Mouse (Mus musculus) retina, embryonic 14.5 days (tissue): Measurements from ENCODE around the gene Sec14l1.

Experiments
- DNase-seq: peaks from one replicate; pipeline ENCODE4 v3.0.0-alpha.2; 2015; ENCODE audit warnings: low spot score

The Sec14l1 gene

GRCm38 (mm10) chr11:117183841-117184240 lies 68.9 kb downstream of the Sec14l1 start:
- DNase-seq, result no peak

GRCm38 (mm10) chr11:117185076-117185933 lies 70.3 kb downstream of the Sec14l1 start:
- DNase-seq, result no peak

GRCm38 (mm10) chr11:117191524-117191923 lies 76.6 kb downstream of the Sec14l1 start:
- DNase-seq, result no peak

GRCm38 (mm10) chr11:117194475-117194937 lies 79.5 kb downstream of the Sec14l1 start:
- no peak for DNase-seq

- no peak for DNase-seq
These were observed 80.6 kb downstream of the Sec14l1 start for GRCm38 (mm10) chr11:117195616-117196015.

- DNase-seq, result no peak
These were observed 81.7 kb downstream of the Sec14l1 start for GRCm38 (mm10) chr11:117196681-117197080.

- no peak for DNase-seq
These were observed 83.2 kb downstream of the Sec14l1 start for GRCm38 (mm10) chr11:117198122-117198521.

GRCm38 (mm10) chr11:117199282-117200175 lies 84.6 kb downstream of the Sec14l1 start, which contains the start of gene Sept9:
Gene Sept9 (plus strand): TSS chr11:117199661.
- DNase-seq, result peak; percentile 40

- DNase-seq, result no peak
These were observed 86.9 kb downstream of the Sec14l1 start for GRCm38 (mm10) chr11:117201846-117202245.

- no peak for DNase-seq
These were observed 89.6 kb downstream of the Sec14l1 start for GRCm38 (mm10) chr11:117204606-117205005.

GRCm38 (mm10) chr11:117205042-117205441 lies 90.1 kb downstream of the Sec14l1 start:
- no peak for DNase-seq

- no peak for DNase-seq
These were observed 90.5 kb downstream of the Sec14l1 start for GRCm38 (mm10) chr11:117205447-117205846.

- no peak for DNase-seq
These were observed 92.5 kb downstream of the Sec14l1 start for GRCm38 (mm10) chr11:117207436-117207835.

GRCm38 (mm10) chr11:117208151-117208673 lies 93.2 kb downstream of the Sec14l1 start:
- no peak for DNase-seq
